Mouse (Mus musculus) cortical plate, adult 2 months (tissue): ENCODE results near the gene Paqr5. TPM values are rescaled to one million over a fixed set of nuclear protein-coding genes. Genes with fewer than 3 reads are reported as not detected.

ENCODE experiments used
- H3K27ac ChIP-seq: fragments of 200-500 bp; 2 replicates; pipeline ENCODE4 v1.5.1; 2012; ENCODE audit warnings: low read length, control low read depth, inconsistent platforms; ENCODE audit not compliant: insufficient read depth
- H3K4me1 ChIP-seq: fragments of 200-500 bp; 2 replicates; pipeline ENCODE4 v1.6.1; 2011; ENCODE audit warnings: low read length; ENCODE audit not compliant: control insufficient read depth, insufficient read depth
- H3K4me3 ChIP-seq: fragments of 200-500 bp; 2 replicates; pipeline ENCODE4 v1.5.1; 2011; ENCODE audit warnings: mild to moderate bottlenecking, low read length, control low read depth; ENCODE audit not compliant: insufficient read depth
- CTCF ChIP-seq: fragments of 200-500 bp; IDR thresholded peaks from 2 replicates; pipeline ENCODE4 v1.5.1; 2011; ENCODE audit warnings: mild to moderate bottlenecking, control low read depth, low read length; ENCODE audit not compliant: insufficient read depth; ENCODE audit errors: extremely low read depth
- POLR2A ChIP-seq: fragments of 200-500 bp; IDR thresholded peaks from 2 replicates; pipeline ENCODE4 v1.6.1; 2011; ENCODE audit warnings: mild to moderate bottlenecking, low read length, control low read depth; ENCODE audit not compliant: insufficient read depth; ENCODE audit errors: extremely low read depth
- polyA plus RNA-seq: library from polyadenylated mRNA; depleted of rRNA; stranded (reverse); fragments of >200 nt; gene quantifications from 2 replicates; pipeline ENCODE4 v1.2.3, GENCODE M21; 2012

The Paqr5 gene
- polyA plus RNA-seq, 1 experiment, result 5.5 TPM

- H3K27ac ChIP-seq, result no peak within 1 kb of the TSS; the same call in 1 of the 2 replicates
- H3K4me3 ChIP-seq, result peak within 1 kb of the TSS; percentile 47
- H3K4me1 ChIP-seq, result no peaks in the 10 kb centered on the region
- TF ChIP-seq POLR2A (no peak), CTCF (peak; percentile 41)
These were observed 79.8 kb downstream of the Paqr5 start, which contains the start of gene Kif23 for GRCm38 (mm10) chr9:61946623-61947401. Gene Kif23, minus strand, starts transcription at chr9:61946774.

- Histone ChIP-seq H3K27ac (no peak overlapping the region), H3K4me1 (no peaks in the 10 kb centered on the region), H3K4me3 (peak overlapping the region; percentile 47)
- TF ChIP-seq CTCF (no peak), POLR2A (no peak)
These were observed 80.6 kb downstream of the Paqr5 start for GRCm38 (mm10) chr9:61945973-61946611.

DNA sequence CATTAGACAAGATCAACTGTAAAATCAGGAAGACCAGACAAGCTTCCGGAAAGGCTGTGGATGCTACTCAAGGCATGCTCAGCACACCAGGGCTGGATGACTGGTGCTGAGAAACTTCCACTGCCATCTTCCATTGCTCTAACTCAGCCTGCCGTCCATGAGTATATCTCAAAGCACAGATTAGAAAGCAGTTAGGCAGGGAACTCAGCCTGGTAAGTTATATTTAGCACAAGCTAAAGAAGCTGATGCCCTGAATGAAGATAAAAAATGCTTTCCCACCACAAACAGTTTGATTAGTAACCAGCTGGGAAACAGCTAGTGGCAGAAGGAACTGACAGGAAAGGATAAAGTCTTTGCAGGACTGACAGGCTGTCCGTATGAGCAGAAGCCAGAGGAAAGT lies 85.6 kb downstream of the Paqr5 start:
- TF ChIP-seq POLR2A, result no peak
- no peak for TF ChIP-seq CTCF

GRCm38 (mm10) chr9:61933333-61933732 lies 93.3 kb downstream of the Paqr5 start:
- TF ChIP-seq POLR2A, result no peak
- no peak for TF ChIP-seq CTCF
- Histone ChIP-seq H3K4me1 (no peaks in the 10 kb centered on the region), H3K4me3 (no peak overlapping the region), H3K27ac (no peak overlapping the region)

More for the DNA sequence above, 85.6 kb downstream of the Paqr5 start:
- H3K4me3 ChIP-seq, result no peak overlapping the region
- no peaks in the 10 kb centered on the region for H3K4me1 ChIP-seq
- H3K27ac ChIP-seq, result no peak overlapping the region

DNA sequence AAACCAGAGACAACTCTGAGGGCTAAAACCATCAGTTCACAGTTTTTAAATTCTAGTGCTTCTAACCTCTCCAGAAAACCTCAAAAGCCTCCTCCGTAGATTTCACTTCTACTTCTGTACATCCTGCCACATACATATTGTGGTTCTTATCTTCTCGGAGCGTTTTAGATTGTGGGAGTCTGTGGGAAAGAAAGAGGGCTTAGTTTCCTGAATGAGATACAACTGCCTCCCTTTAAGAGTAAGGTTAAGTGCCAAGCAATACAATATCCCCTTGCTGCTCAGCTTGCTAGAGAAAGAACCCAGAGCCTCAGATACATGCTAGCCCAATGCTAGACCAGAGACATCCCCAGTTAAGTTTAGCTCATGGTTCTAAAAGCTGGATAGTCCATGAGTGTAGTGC lies 94.6 kb downstream of the Paqr5 start:
- no peak overlapping the region for H3K27ac ChIP-seq
- H3K4me3 ChIP-seq, result no peak overlapping the region
- no peak for TF ChIP-seq CTCF
- H3K4me1 ChIP-seq, result no peaks in the 10 kb centered on the region

DNA sequence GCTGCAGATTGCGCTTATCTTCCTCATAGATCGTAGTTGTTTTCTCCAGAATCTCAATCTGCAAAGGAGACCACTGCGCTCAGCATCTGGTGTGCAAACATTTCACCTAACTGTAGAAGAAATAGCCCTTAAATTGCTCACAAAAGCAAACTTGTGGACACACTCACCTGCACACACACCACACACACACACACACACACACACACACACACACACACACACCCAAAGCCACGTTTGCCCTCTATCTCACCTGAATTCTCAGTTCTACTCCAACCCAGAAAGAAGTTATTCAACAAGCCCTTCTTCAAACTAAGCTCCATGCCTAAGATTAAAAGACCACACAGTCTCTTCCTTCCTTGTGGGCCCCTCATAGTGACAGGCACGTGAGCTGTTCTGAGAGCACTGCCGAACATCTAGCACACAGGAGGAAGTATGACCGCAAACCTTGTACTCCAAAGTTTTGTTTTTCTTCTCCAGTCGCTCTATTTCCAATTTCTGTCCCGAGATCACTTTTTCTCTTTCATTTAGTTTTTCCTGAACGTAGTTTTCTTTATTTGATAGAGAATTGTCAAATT lies 101.5 kb downstream of the Paqr5 start:
- no peaks in the 10 kb centered on the region for H3K4me1 ChIP-seq
- no peak overlapping the region for H3K4me3 ChIP-seq
- no peak for TF ChIP-seq CTCF
- TF ChIP-seq POLR2A, result no peak
- no peak overlapping the region for H3K27ac ChIP-seq

- no peak overlapping the region for H3K27ac ChIP-seq
- TF ChIP-seq POLR2A (no peak), CTCF (no peak)
These were observed 106.3 kb downstream of the Paqr5 start for GRCm38 (mm10) chr9:61920331-61920730.

DNA sequence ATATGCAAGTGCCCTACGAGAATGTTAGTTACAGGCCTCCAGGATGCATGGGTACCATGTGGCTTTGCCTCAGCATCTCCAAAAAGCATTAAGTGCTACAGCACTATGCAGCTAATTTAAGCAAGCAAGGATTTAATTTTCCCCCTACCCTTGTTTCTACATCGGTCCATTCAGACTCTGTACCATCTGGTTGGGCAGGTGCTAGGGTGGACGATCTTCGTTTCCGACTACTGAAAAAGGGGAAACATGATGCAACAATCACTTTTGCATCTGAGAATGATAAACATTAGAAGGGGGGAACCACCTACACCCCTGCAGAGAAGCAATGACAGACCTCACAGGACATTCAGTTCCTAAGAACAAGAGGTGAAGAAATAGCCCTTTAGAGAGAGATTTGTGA lies 107.2 kb downstream of the Paqr5 start:
- Histone ChIP-seq H3K27ac (no peak overlapping the region), H3K4me1 (no peaks in the 10 kb centered on the region), H3K4me3 (no peak overlapping the region)
- TF ChIP-seq CTCF (no peak), POLR2A (no peak)

More at GRCm38 (mm10) chr9:61920331-61920730, 106.3 kb downstream of the Paqr5 start:
- Histone ChIP-seq H3K4me1 (no peaks in the 10 kb centered on the region), H3K4me3 (no peak overlapping the region)

- Histone ChIP-seq H3K4me3 (no peak overlapping the region), H3K27ac (no peak overlapping the region), H3K4me1 (no peaks in the 10 kb centered on the region; the same call in 1 of the 2 replicates)
- TF ChIP-seq POLR2A (no peak), CTCF (no peak)
These were observed 109.2 kb downstream of the Paqr5 start for GRCm38 (mm10) chr9:61917436-61917835.

DNA sequence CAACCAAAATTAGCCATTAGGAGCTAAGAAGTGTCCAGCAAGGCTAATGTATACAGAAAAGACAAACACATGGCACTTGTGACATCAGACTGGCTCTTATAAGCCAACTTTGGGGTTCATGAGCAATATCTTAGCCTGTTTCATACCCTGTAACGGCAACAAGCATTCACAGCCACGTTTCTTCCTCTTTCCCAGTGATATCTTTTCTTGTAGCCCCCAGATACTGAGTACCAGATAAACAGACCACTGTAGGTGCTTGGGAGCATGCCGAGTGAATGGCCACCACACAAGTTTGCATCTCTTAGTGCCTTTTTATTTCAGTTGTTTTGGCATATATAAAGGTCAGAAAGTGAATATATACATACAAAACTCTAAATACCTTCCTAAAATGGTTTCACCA lies 109.7 kb downstream of the Paqr5 start:
- no peak overlapping the region for H3K4me3 ChIP-seq
- H3K4me1 ChIP-seq, result no peaks in the 10 kb centered on the region; the same call in 1 of the 2 replicates
- TF ChIP-seq CTCF (no peak), POLR2A (no peak)
- no peak overlapping the region for H3K27ac ChIP-seq
